Mouse (Mus musculus) midbrain, embryonic 12.5 days (tissue): ENCODE measurements around the gene Bcar3. TPM values are rescaled to one million over a fixed set of nuclear protein-coding genes. Genes with fewer than 3 reads are reported as not detected.

ENCODE experiments used
- ATAC-seq: fragments of 200-750 bp; cut with Nextera tagmentation; 2 replicates; pipeline ENCODE4 v1.8.0; 2017; ENCODE audit warnings: low read depth, moderate TSS enrichment, moderate library complexity; ENCODE audit not compliant: low FRiP score
- H3K27ac ChIP-seq: fragments of 300-500 bp; sonication (generic); replicated peaks from 2 replicates; pipeline ENCODE4 v1.5.1; 2016; ENCODE audit warnings: mild to moderate bottlenecking
- H3K27me3 ChIP-seq: fragments of 300-500 bp; sonication (generic); 2 replicates; pipeline ENCODE4 v1.6.1; 2016; ENCODE audit warnings: mild to moderate bottlenecking
- H3K36me3 ChIP-seq: fragments of 300-500 bp; sonication (generic); 2 replicates; pipeline ENCODE4 v1.6.1; 2016
- H3K4me1 ChIP-seq: fragments of 300-500 bp; sonication (generic); 2 replicates; pipeline ENCODE4 v1.6.1; 2016
- H3K4me2 ChIP-seq: fragments of 300-500 bp; sonication (generic); replicated peaks from 2 replicates; pipeline ENCODE4 v1.6.1; 2016; ENCODE audit warnings: mild to moderate bottlenecking, moderate library complexity
- H3K4me3 ChIP-seq: fragments of 300-500 bp; sonication (generic); 2 replicates; pipeline ENCODE4 v1.5.1; 2016; ENCODE audit warnings: mild to moderate bottlenecking
- H3K9ac ChIP-seq: fragments of 300-500 bp; sonication (generic); replicated peaks from 2 replicates; pipeline ENCODE4 v1.6.1; 2016; ENCODE audit warnings: mild to moderate bottlenecking, moderate library complexity
- H3K9me3 ChIP-seq: fragments of 300-500 bp; sonication (generic); 2 replicates; pipeline ENCODE4 v1.6.1; 2016; ENCODE audit warnings: mild to moderate bottlenecking
- WGBS: fragments of 180-500 bp; shearing (Covaris S2); methylation state at CpG from one replicate; pipeline ENCODE4 v1.1.7; 2016; 5-methylcytosine and 5-hydroxymethylcytosine counted together
- polyA plus RNA-seq: library from polyadenylated mRNA; unstranded; fragments of >200 nt; fragmentation: Nextera tagmentation; extraction: Ambion mirVana; gene quantifications from 2 replicates; pipeline ENCODE4 v1.2.1, GENCODE M21; 2016

The Bcar3 gene
- polyA plus RNA-seq, 1 experiment from 2014 or later: 14.6 TPM

- Histone ChIP-seq H3K4me3 (no peak overlapping the region), H3K9ac (no peak overlapping the region), H3K9me3 (no peaks in the 10 kb centered on the region), H3K4me2 (peak overlapping the region; percentile 38), H3K27ac (no peak overlapping the region), H3K27me3 (peaks cover 18% of the 10 kb centered on the region), H3K36me3 (no peaks in the 10 kb centered on the region), H3K4me1 (peaks cover 19% of the 10 kb centered on the region)
- ATAC-seq: no peak
- WGBS: 27% methylated on average over 17 of the region's 17 CpGs
Observed at GRCm38 (mm10) chr3:122413729-122414561, 120.0 kb downstream of the Bcar3 start.

GRCm38 (mm10) chr3:122414868-122415267 is 120.9 kb downstream of the Bcar3 start:
- Histone ChIP-seq H3K4me3 (no peak overlapping the region), H3K9me3 (no peaks in the 10 kb centered on the region), H3K4me1 (peaks cover 25% of the 10 kb centered on the region), H3K36me3 (no peaks in the 10 kb centered on the region), H3K27ac (no peak overlapping the region), H3K4me2 (no peak overlapping the region), H3K27me3 (peaks cover 18% of the 10 kb centered on the region), H3K9ac (no peak overlapping the region)
- ATAC-seq: no peak
- 64% methylated on average over 8 of the region's 8 CpGs for WGBS

- H3K27me3 ChIP-seq: peaks cover 21% of the 10 kb centered on the region
- H3K4me2 ChIP-seq: no peak overlapping the region
- WGBS: 46% methylated on average over 11 of the region's 11 CpGs
- ATAC-seq: no peak
- H3K27ac ChIP-seq: no peak overlapping the region
- H3K36me3 ChIP-seq: no peaks in the 10 kb centered on the region
- H3K9ac ChIP-seq: no peak overlapping the region
- no peak overlapping the region for H3K4me3 ChIP-seq
- H3K4me1 ChIP-seq: peaks cover 30% of the 10 kb centered on the region
- no peaks in the 10 kb centered on the region for H3K9me3 ChIP-seq
Observed at GRCm38 (mm10) chr3:122417466-122417865, 123.5 kb downstream of the Bcar3 start.

- Histone ChIP-seq H3K4me2 (peak overlapping the region; percentile 82), H3K4me3 (peak overlapping the region; percentile 9; the same call in 1 of the 2 replicates), H3K4me1 (peaks cover 25% of the 10 kb centered on the region)
Observed at GRCm38 (mm10) chr3:122418564-122419274, 124.8 kb downstream of the Bcar3 start.

GRCm38 (mm10) chr3:122419610-122420409 is 125.9 kb downstream of the Bcar3 start:
- Histone ChIP-seq H3K4me1 (peaks cover 16% of the 10 kb centered on the region), H3K9me3 (no peaks in the 10 kb centered on the region), H3K36me3 (no peaks in the 10 kb centered on the region), H3K9ac (peak overlapping the region; percentile 69), H3K4me3 (peak overlapping the region; percentile 68), H3K27me3 (peaks cover 19% of the 10 kb centered on the region), H3K4me2 (peak overlapping the region; percentile 82), H3K27ac (peak overlapping the region; percentile 86)
- ATAC-seq: peak; percentile 88
- under 1% methylated on average over 63 of the region's 63 CpGs for WGBS

More at GRCm38 (mm10) chr3:122418564-122419274, 124.8 kb downstream of the Bcar3 start:
- Histone ChIP-seq H3K27me3 (peaks cover 21% of the 10 kb centered on the region), H3K27ac (no peak overlapping the region), H3K36me3 (no peaks in the 10 kb centered on the region), H3K9ac (no peak overlapping the region), H3K9me3 (no peaks in the 10 kb centered on the region)
- 34% methylated on average over 16 of the region's 16 CpGs for WGBS
- no peak for ATAC-seq

- H3K36me3 ChIP-seq: no peaks in the 10 kb centered on the region
- ATAC-seq: peak; percentile 68
- H3K9ac ChIP-seq: peak overlapping the region; percentile 69
- H3K4me2 ChIP-seq: peak overlapping the region; percentile 82
- H3K27ac ChIP-seq: peak overlapping the region; percentile 86
- under 1% methylated on average over 15 of the region's 15 CpGs for WGBS
- no peaks in the 10 kb centered on the region for H3K9me3 ChIP-seq
- peak overlapping the region; percentile 68 for H3K4me3 ChIP-seq
- peaks cover 15% of the 10 kb centered on the region for H3K4me1 ChIP-seq
- peaks cover 17% of the 10 kb centered on the region for H3K27me3 ChIP-seq
Observed at GRCm38 (mm10) chr3:122420410-122420774, 126.5 kb downstream of the Bcar3 start.

GRCm38 (mm10) chr3:122421042-122421702 is 127.2 kb downstream of the Bcar3 start:
- ATAC-seq: no peak
- H3K4me1 ChIP-seq: peaks cover 15% of the 10 kb centered on the region
- peak overlapping the region; percentile 82 for H3K4me2 ChIP-seq
- H3K36me3 ChIP-seq: no peaks in the 10 kb centered on the region; the same call in 1 of the 2 replicates
- H3K9me3 ChIP-seq: no peaks in the 10 kb centered on the region
- H3K4me3 ChIP-seq: peak overlapping the region; percentile 68
- peak overlapping the region; percentile 86; the same call in 1 of the 2 replicates for H3K27ac ChIP-seq
- WGBS: 3% methylated on average over 13 of the region's 13 CpGs
- H3K27me3 ChIP-seq: peaks cover 17% of the 10 kb centered on the region
- H3K9ac ChIP-seq: peak overlapping the region; percentile 69; the same call in 1 of the 2 replicates

- Histone ChIP-seq H3K4me1 (peaks cover 15% of the 10 kb centered on the region), H3K4me3 (0 out of 2 replicates have a peak overlapping the region, but pooled peaks have one; percentile 10), H3K9ac (no peak overlapping the region), H3K27me3 (peaks cover 17% of the 10 kb centered on the region), H3K27ac (no peak overlapping the region), H3K36me3 (peaks cover 6% of the 10 kb centered on the region; the same call in 1 of the 2 replicates), H3K4me2 (peak overlapping the region; percentile 82), H3K9me3 (no peaks in the 10 kb centered on the region)
- 48% methylated on average over 7 of the region's 7 CpGs for WGBS
- ATAC-seq: no peak
Observed at GRCm38 (mm10) chr3:122421802-122422201, 127.9 kb downstream of the Bcar3 start.

- H3K4me3 ChIP-seq: no peak overlapping the region
- H3K27ac ChIP-seq: no peak overlapping the region
- H3K9ac ChIP-seq: no peak overlapping the region
- peaks cover 16% of the 10 kb centered on the region for H3K27me3 ChIP-seq
- 83% methylated on average over 7 of the region's 7 CpGs for WGBS
- peaks cover 15% of the 10 kb centered on the region for H3K4me1 ChIP-seq
- no peak for ATAC-seq
- no peaks in the 10 kb centered on the region for H3K9me3 ChIP-seq
- H3K4me2 ChIP-seq: peak overlapping the region; percentile 82; the same call in 1 of the 2 replicates
- peaks cover 6% of the 10 kb centered on the region; the same call in 1 of the 2 replicates for H3K36me3 ChIP-seq
Observed at GRCm38 (mm10) chr3:122422276-122422675, 128.3 kb downstream of the Bcar3 start.

- Histone ChIP-seq H3K27ac (no peak overlapping the region), H3K4me1 (peaks cover 18% of the 10 kb centered on the region), H3K9ac (no peak overlapping the region), H3K27me3 (peaks cover 5% of the 10 kb centered on the region), H3K9me3 (no peaks in the 10 kb centered on the region), H3K4me3 (no peak overlapping the region), H3K4me2 (no peak overlapping the region), H3K36me3 (peaks cover 6% of the 10 kb centered on the region; the same call in 1 of the 2 replicates)
- ATAC-seq: no peak
- WGBS: 92% methylated on average over 7 of the region's 7 CpGs
Observed at GRCm38 (mm10) chr3:122423643-122424042, 129.7 kb downstream of the Bcar3 start.

- H3K4me2 ChIP-seq: no peak overlapping the region
- H3K27me3 ChIP-seq: no peaks in the 10 kb centered on the region
- H3K36me3 ChIP-seq: peaks cover 6% of the 10 kb centered on the region; the same call in 1 of the 2 replicates
- H3K4me3 ChIP-seq: no peak overlapping the region
- H3K9me3 ChIP-seq: no peaks in the 10 kb centered on the region
- 77% methylated on average over 7 of the region's 7 CpGs for WGBS
- H3K4me1 ChIP-seq: peaks cover 17% of the 10 kb centered on the region
- H3K27ac ChIP-seq: no peak overlapping the region
- H3K9ac ChIP-seq: no peak overlapping the region
- ATAC-seq: 0 out of 2 replicates have a peak, but pooled peaks have one; percentile 34
Observed at GRCm38 (mm10) chr3:122428325-122428821, 134.4 kb downstream of the Bcar3 start.
